8 mouse cellular contexts compared by ENCODE assay signal in the genomic region with DNA sequence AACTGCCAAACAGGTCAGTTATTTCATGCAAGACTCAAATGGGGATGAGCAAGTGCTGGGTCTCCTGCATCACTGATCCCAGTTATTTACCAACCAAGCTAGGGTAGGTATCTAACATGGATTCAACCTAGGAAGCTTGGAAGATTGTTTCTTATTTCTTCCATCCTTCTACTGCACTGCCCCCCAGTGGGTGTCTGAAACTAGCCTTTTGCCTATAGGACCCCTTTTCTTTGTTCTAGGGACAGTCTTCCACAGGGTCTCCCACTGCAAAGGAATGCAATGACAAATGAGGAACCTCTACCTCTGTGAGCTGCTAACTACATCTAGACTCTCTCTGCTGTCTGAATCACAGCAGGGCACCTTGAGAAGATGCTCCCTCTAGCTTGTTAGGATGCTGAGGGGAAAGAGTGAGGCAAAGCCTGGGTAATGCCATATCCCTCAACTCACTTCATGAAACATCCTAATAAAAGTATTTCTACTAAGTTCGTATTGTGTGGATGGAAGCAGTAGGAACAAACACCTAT. TPM values are rescaled to one million over a fixed set of nuclear protein-coding genes. Genes with fewer than 3 reads are reported as not detected.
A peak's percentile ranks its signal among the peaks of the same experiment; 100 is the strongest.
DNase-seq lines count a peak whose midpoint lies in the region; ATAC-seq and TF ChIP-seq lines count a peak whose summit lies in the region.
"Had no signal": no experiment of that assay in that cellular context is flagged by ENCODE, and none has a peak within 500 bp of the region (broad histone marks: within the 10 kb centered on the region; RNA-seq: fewer than 3 reads in every experiment).

No protein-coding gene starts in this region.

- no peak for DNase-seq in lung, postnatal 0 days (ENCODE audit: low spot score)
- DNase-seq in lung, postnatal 36 days, result no peak
- no peak for DNase-seq in left cerebral cortex, adult 18-20 months (ENCODE audit: low spot score in 2 of 2)
- DNase-seq: lung, adult 2 months had no signal

- TF ChIP-seq CTCF in lung, postnatal 0 days (IDR thresholded peaks at IDR 0.05), result peak; percentile 50
- TF ChIP-seq CTCF in intestine, postnatal 0 days (IDR thresholded peaks at IDR 0.05; ENCODE audit: low read depth), result peak; percentile 53

- peaks cover 22% of the 10 kb centered on the region; the same call in 1 of the 2 replicates for H3K36me3 ChIP-seq in lung, postnatal 0 days (ENCODE audit: insufficient read depth, low read length)
- peaks cover 56% of the 10 kb centered on the region for H3K36me3 ChIP-seq in embryonic facial prominence, embryonic 12.5 days
- H3K36me3 ChIP-seq in intestine, postnatal 0 days (ENCODE audit: control insufficient read depth, insufficient read depth), result peaks cover 55% of the 10 kb centered on the region
- peaks cover 35% of the 10 kb centered on the region for H3K36me3 ChIP-seq in stomach, embryonic 14.5 days (ENCODE audit: control insufficient read depth, insufficient read depth, low read length)

- peaks cover 21% of the 10 kb centered on the region; the same call in 1 of the 2 replicates for H3K4me1 ChIP-seq in lung, postnatal 0 days (ENCODE audit: insufficient read depth, low read depth, low read length)
- H3K4me1 ChIP-seq in embryonic facial prominence, embryonic 12.5 days, result peaks cover 32% of the 10 kb centered on the region
- H3K4me1 ChIP-seq in intestine, postnatal 0 days (replicated peaks; ENCODE audit: control insufficient read depth, insufficient read depth, low read length), result peaks cover 9% of the 10 kb centered on the region
- H3K4me1 ChIP-seq in stomach, embryonic 14.5 days (ENCODE audit: control insufficient read depth, insufficient read depth, low read length), result peaks cover 17% of the 10 kb centered on the region

- H3K4me3 ChIP-seq in lung, postnatal 0 days (ENCODE audit: low read depth, low read length), result no peak overlapping the region
- 0 out of 2 replicates have a peak overlapping the region, but pooled peaks have one; percentile 10 for H3K4me3 ChIP-seq in embryonic facial prominence, embryonic 12.5 days
- no peak overlapping the region for H3K4me3 ChIP-seq in intestine, postnatal 0 days (ENCODE audit: low read depth, low read length)
- no peak overlapping the region for H3K4me3 ChIP-seq in stomach, embryonic 14.5 days (ENCODE audit: low read depth, low read length)

- H3K4me2 ChIP-seq in lung, postnatal 0 days (replicated peaks; ENCODE audit: low read depth, low read length), result no peak overlapping the region
- peak overlapping the region; percentile 95 for H3K4me2 ChIP-seq in embryonic facial prominence, embryonic 12.5 days (replicated peaks)
- no peak overlapping the region for H3K4me2 ChIP-seq in intestine, postnatal 0 days (replicated peaks; ENCODE audit: low read depth)
- H3K4me2 ChIP-seq in stomach, embryonic 14.5 days (replicated peaks; ENCODE audit: low read depth, low read length), result peak overlapping the region; percentile 92; the same call in 1 of the 2 replicates

- TF ChIP-seq EP300 in lung, postnatal 0 days (IDR thresholded peaks at IDR 0.05), result no peak

- whole genome bisulfite sequencing in lung, postnatal 0 days, result 68% methylated on average over 1 of the region's 1 CpGs
- 71% methylated on average over 1 of the region's 1 CpGs for WGBS in embryonic facial prominence, embryonic 12.5 days
- WGBS in intestine, postnatal 0 days, result 90% methylated on average over 1 of the region's 1 CpGs
- 82% methylated on average over 1 of the region's 1 CpGs for WGBS in stomach, embryonic 14.5 days

- no peak overlapping the region for H3K27ac ChIP-seq in lung, postnatal 0 days (ENCODE audit: low read length)
- no peak overlapping the region for H3K27ac ChIP-seq in embryonic facial prominence, embryonic 12.5 days
- no peak overlapping the region for H3K27ac ChIP-seq in intestine, postnatal 0 days (ENCODE audit: low read depth, low read length)
- H3K27ac ChIP-seq in stomach, embryonic 14.5 days (ENCODE audit: low read length), result no peak overlapping the region

- H3K27me3 ChIP-seq in lung, postnatal 0 days (replicated peaks; ENCODE audit: insufficient read depth, low read length), result no peaks in the 10 kb centered on the region
- no peaks in the 10 kb centered on the region for H3K27me3 ChIP-seq in embryonic facial prominence, embryonic 12.5 days
- no peaks in the 10 kb centered on the region for H3K27me3 ChIP-seq in intestine, postnatal 0 days (replicated peaks; ENCODE audit: control insufficient read depth, insufficient read depth, low read length)
- H3K27me3 ChIP-seq in stomach, embryonic 14.5 days (ENCODE audit: control insufficient read depth, insufficient read depth, low read length), result no peaks in the 10 kb centered on the region

- H3K9ac ChIP-seq in lung, postnatal 0 days (replicated peaks; ENCODE audit: low read depth), result no peak overlapping the region
- 0 out of 2 replicates have a peak overlapping the region, but pooled peaks have one; percentile 10 for H3K9ac ChIP-seq in embryonic facial prominence, embryonic 12.5 days
- H3K9ac ChIP-seq in intestine, postnatal 0 days (ENCODE audit: low read depth, low read length), result no peak overlapping the region
- no peak overlapping the region for H3K9ac ChIP-seq in stomach, embryonic 14.5 days (replicated peaks; ENCODE audit: low read depth, low read length)

- ATAC-seq in lung, postnatal 0 days, result no peak
- no peak for ATAC-seq in embryonic facial prominence, embryonic 12.5 days (ENCODE audit: insufficient number of reproducible peaks, insufficient read depth, low FRiP score, low TSS enrichment)
- no peak for ATAC-seq in intestine, postnatal 0 days
- ATAC-seq in stomach, embryonic 14.5 days (ENCODE audit: insufficient number of reproducible peaks, insufficient read depth, low FRiP score, low read depth), result no peak
- no peak for ATAC-seq in cerebellum, adult (ENCODE audit: insufficient number of reproducible peaks, low FRiP score, low TSS enrichment)

- no peaks in the 10 kb centered on the region for H3K9me3 ChIP-seq in lung, postnatal 0 days (ENCODE audit: low read length)
- no peaks in the 10 kb centered on the region for H3K9me3 ChIP-seq in embryonic facial prominence, embryonic 12.5 days
- H3K9me3 ChIP-seq in intestine, postnatal 0 days (ENCODE audit: control insufficient read depth), result no peaks in the 10 kb centered on the region
- no peaks in the 10 kb centered on the region for H3K9me3 ChIP-seq in stomach, embryonic 14.5 days (ENCODE audit: control insufficient read depth, low read depth, low read length)

RNA-seq across cellular contexts. Expression of gene Rps28, which starts 1.9 kb away (rescaled TPM):
- polyA plus RNA-seq in lung, postnatal 0 days (2015; fragmentation: Nextera tagmentation; extraction: Ambion mirVana), result 906 and 1,023 TPM in 2 replicates
- 875 and 894 TPM in 2 replicates for polyA plus RNA-seq in embryonic facial prominence, embryonic 12.5 days (2016; fragmentation: Nextera tagmentation; extraction: Ambion mirVana)
- 831 and 858 TPM in 2 replicates for polyA plus RNA-seq in intestine, postnatal 0 days (2015; fragmentation: Nextera tagmentation; extraction: Ambion mirVana)
- 1,306 and 1,470 TPM in 2 replicates for polyA plus RNA-seq in stomach, embryonic 14.5 days (2014; fragmentation: Nextera tagmentation; extraction: Ambion mirVana)
- total RNA-seq in left cerebral cortex, adult 18-20 months (2021), result 100 to 1,000 TPM; 702 to 765 TPM

RNA-seq across cellular contexts. Expression of gene Ndufa7, which starts 1.9 kb away (rescaled TPM):
- 455 and 501 TPM in 2 replicates for polyA plus RNA-seq in lung, postnatal 0 days (2015; fragmentation: Nextera tagmentation; extraction: Ambion mirVana)
- polyA plus RNA-seq in embryonic facial prominence, embryonic 12.5 days (2016; fragmentation: Nextera tagmentation; extraction: Ambion mirVana), result 421 and 479 TPM in 2 replicates
- polyA plus RNA-seq in intestine, postnatal 0 days (2015; fragmentation: Nextera tagmentation; extraction: Ambion mirVana), result 503 and 513 TPM in 2 replicates
- polyA plus RNA-seq in stomach, embryonic 14.5 days (2014; fragmentation: Nextera tagmentation; extraction: Ambion mirVana), result 471 and 592 TPM in 2 replicates
- total RNA-seq in left cerebral cortex, adult 18-20 months (2021), result 100 to 1,000 TPM; 194 to 196 TPM

RNA-seq across cellular contexts. Expression of gene Kank3, which starts 12.2 kb away (rescaled TPM):
- polyA plus RNA-seq in lung, postnatal 0 days (2015; fragmentation: Nextera tagmentation; extraction: Ambion mirVana), result 186 and 211 TPM in 2 replicates
- 32.4 and 35.4 TPM in 2 replicates for polyA plus RNA-seq in embryonic facial prominence, embryonic 12.5 days (2016; fragmentation: Nextera tagmentation; extraction: Ambion mirVana)
- 14.8 and 14.9 TPM in 2 replicates for polyA plus RNA-seq in intestine, postnatal 0 days (2015; fragmentation: Nextera tagmentation; extraction: Ambion mirVana)
- polyA plus RNA-seq in stomach, embryonic 14.5 days (2014; fragmentation: Nextera tagmentation; extraction: Ambion mirVana), result 32.5 and 33.5 TPM in 2 replicates
- 10 to 100 TPM; 27.5 to 32.7 TPM for total RNA-seq in left cerebral cortex, adult 18-20 months (2021)

RNA-seq across cellular contexts. Expression of gene Cd320, which starts 20.4 kb away (rescaled TPM):
- 37.6 and 39.3 TPM in 2 replicates for polyA plus RNA-seq in lung, postnatal 0 days (2015; fragmentation: Nextera tagmentation; extraction: Ambion mirVana)
- 70.4 and 74.3 TPM in 2 replicates for polyA plus RNA-seq in embryonic facial prominence, embryonic 12.5 days (2016; fragmentation: Nextera tagmentation; extraction: Ambion mirVana)
- polyA plus RNA-seq in intestine, postnatal 0 days (2015; fragmentation: Nextera tagmentation; extraction: Ambion mirVana), result 16.8 and 17.6 TPM in 2 replicates
- 75.6 and 79.6 TPM in 2 replicates for polyA plus RNA-seq in stomach, embryonic 14.5 days (2014; fragmentation: Nextera tagmentation; extraction: Ambion mirVana)
- total RNA-seq in left cerebral cortex, adult 18-20 months (2021), result 10 to 100 TPM; 24.2 to 24.4 TPM

RNA-seq across cellular contexts. Expression of gene Angptl4, which starts 40.9 kb away (rescaled TPM):
- polyA plus RNA-seq in lung, postnatal 0 days (2015; fragmentation: Nextera tagmentation; extraction: Ambion mirVana), result 125 and 137 TPM in 2 replicates
- polyA plus RNA-seq in embryonic facial prominence, embryonic 12.5 days (2016; fragmentation: Nextera tagmentation; extraction: Ambion mirVana), result 44.2 and 45.6 TPM in 2 replicates
- 26.7 and 33.5 TPM in 2 replicates for polyA plus RNA-seq in intestine, postnatal 0 days (2015; fragmentation: Nextera tagmentation; extraction: Ambion mirVana)
- 22.5 and 25.1 TPM in 2 replicates for polyA plus RNA-seq in stomach, embryonic 14.5 days (2014; fragmentation: Nextera tagmentation; extraction: Ambion mirVana)
- total RNA-seq in left cerebral cortex, adult 18-20 months (2021), result 1 to 10 TPM; 1.4 to 2.2 TPM

Comparison
In these comparisons a context has a peak if more than half of its experiments do, and no peak if none do; other contexts are left out.
1. H3K4me2 ChIP-seq: peak in embryonic facial prominence, embryonic 12.5 days (single experiment) and stomach, embryonic 14.5 days (single experiment); none in lung, postnatal 0 days (single experiment) and intestine, postnatal 0 days (single experiment).